Mouse (Mus musculus): ENCODE results near the gene Tmem87b.

Gene Tmem87b

GRCm38 (mm10) chr2:128820631-128821030 is 2.7 kb downstream of the Tmem87b start:
- DNase-seq: no peak

GRCm38 (mm10) chr2:128823893-128824292 is 6.0 kb downstream of the Tmem87b start:
- DNase-seq: no peak

GRCm38 (mm10) chr2:128827787-128828186 is 9.9 kb downstream of the Tmem87b start:
- no peak for DNase-seq

- no peak for DNase-seq
Observed at GRCm38 (mm10) chr2:128832611-128833010, 14.7 kb downstream of the Tmem87b start.

- DNase-seq: no peak
Observed at GRCm38 (mm10) chr2:128833035-128833434, 15.1 kb downstream of the Tmem87b start.

- DNase-seq: no peak
Observed at GRCm38 (mm10) chr2:128833435-128833834, 15.5 kb downstream of the Tmem87b start.

- DNase-seq: no peak
Observed at GRCm38 (mm10) chr2:128837531-128837930, 19.6 kb downstream of the Tmem87b start.

- DNase-seq: no peak
Observed at GRCm38 (mm10) chr2:128838611-128839010, 20.7 kb downstream of the Tmem87b start.

DNA sequence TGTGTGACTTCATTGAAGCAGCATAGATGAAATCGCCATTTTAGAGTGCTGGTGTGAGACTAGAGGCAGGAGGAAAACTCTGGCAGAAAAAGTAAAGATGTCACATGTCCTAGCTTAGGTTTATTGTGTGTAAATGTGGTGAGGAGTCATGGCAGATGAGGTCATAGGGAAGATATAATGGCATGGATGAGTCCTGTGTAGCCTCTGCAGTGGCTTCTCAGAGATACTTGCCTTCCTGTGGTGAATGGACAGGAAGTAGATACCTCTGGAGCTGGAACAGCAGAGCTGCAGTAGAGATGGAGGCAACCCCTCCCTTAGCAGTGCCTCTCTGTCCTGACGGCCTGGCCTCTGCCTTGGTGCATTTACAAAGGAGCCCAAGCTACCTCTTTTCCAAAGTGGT is 21.6 kb downstream of the Tmem87b start:
- DNase-seq: no peak

- no peak for DNase-seq
Observed at GRCm38 (mm10) chr2:128842437-128842836, 24.5 kb downstream of the Tmem87b start.

GRCm38 (mm10) chr2:128850036-128850435 is 32.1 kb downstream of the Tmem87b start:
- DNase-seq: no peak

DNA sequence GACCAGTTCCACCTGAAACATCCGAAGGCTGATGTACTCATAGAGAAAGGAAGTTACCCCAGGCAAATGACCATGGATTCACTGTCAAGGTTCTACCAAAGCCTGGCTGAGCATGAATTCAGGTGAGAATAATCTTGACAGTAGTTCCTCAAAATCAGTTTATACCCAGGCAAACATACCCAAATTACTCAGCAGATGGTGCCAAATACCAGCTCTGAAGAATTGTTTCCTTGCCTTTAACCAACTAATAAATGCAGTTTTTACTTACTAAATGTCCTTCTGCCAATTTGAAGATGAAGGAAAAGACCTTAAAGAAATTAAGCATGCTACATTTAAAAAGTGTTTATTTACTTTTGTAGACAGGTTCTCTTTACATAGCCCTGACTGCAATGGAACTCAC is 38.8 kb downstream of the Tmem87b start:
- no peak for DNase-seq

DNA sequence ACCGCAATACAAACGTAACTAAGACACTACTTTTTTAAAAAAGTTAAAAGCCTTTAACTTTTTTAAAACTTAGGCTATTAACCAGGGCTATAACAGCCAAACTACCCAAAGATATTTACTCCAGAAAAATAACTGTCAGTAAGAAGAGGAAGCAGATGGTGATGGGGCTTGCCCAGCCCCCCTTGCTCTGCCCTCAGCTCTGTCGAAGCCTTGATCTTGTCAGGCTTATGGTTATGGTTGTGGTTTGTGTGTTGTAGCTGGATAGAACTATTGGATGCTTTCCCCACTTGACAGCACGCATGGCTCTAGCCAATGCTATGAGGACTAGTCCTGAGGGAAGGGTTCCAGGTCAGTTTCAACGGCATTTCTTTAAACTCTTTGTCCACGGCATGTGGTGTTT is 41.0 kb downstream of the Tmem87b start:
- DNase-seq: no peak

DNA sequence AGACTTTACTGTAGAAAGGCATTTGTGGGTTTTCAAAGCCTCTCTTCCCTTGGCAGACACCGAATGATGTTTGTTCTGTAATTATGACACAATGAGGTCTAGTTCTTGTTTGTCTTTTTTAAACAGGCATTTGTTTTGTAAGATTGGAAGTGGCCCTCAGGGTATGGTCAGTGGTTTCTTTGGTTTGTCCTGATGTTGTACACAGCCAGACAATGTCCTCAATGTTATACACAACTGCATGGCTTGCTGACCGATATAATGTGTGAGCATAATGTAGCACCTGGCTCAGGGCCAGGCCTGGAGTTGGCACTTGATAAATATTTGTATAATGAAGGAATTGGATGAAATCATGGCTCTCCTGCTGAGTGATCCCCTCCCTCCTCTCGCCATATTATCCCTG is 41.9 kb downstream of the Tmem87b start:
- DNase-seq: no peak

DNA sequence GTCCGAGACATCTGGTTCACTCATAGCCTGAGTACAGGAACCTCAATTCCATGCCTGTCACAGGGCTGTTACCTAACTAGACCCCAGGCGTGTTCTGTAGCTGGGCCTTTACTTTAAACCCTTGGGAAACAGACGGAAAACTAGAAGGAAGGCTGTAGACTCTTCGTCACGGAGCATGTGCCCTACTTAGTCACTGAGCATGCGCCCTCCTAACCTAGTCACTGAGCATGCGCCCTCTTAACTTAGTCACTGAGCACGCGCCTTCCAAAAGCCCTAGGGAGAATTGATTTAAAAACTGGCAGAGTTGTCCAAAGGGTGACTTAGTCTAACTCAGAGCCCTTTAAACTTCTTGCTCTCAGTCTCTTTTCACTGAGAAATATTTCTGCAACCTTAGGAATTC is 44.7 kb downstream of the Tmem87b start, which contains the start of gene Fbln7:
Gene Fbln7, plus strand, starts transcription at position 346 of the 400 bp plus-strand sequence.
- no peak for DNase-seq

DNA sequence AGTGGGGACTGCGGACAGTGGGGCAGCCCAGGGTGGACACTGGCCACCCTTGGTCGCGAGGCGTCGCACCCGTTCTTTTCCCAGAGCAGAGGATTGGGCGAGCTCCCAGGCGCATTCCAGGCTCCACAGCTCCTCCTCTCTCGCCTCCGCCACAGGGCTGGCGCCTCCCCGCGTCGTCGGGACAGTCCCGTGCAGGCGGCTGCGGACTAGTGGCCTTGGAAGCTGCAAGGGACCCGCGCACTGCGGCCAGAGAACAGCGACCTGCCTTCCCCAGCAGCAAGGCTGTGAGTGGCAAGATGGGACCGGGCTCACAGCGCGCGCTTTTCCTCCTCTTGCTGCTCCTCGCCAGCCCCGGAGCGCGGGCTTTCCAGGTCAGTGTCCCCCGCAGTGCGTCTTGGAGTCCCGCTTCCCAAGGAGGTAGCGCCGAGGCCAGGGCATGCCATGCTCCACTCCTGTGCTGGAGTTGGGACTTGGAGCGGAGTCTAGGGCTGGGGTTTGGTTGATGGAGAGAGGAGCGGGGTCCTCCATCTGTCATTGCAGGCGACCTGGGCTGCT is 45.9 kb downstream of the Tmem87b start:
- DNase-seq: no peak

- DNase-seq: no peak
Observed at GRCm38 (mm10) chr2:128865061-128865460, 47.1 kb downstream of the Tmem87b start.

- no peak for DNase-seq
Observed at GRCm38 (mm10) chr2:128871656-128872055, 53.7 kb downstream of the Tmem87b start.

GRCm38 (mm10) chr2:128872256-128872655 is 54.3 kb downstream of the Tmem87b start:
- no peak for DNase-seq

DNA sequence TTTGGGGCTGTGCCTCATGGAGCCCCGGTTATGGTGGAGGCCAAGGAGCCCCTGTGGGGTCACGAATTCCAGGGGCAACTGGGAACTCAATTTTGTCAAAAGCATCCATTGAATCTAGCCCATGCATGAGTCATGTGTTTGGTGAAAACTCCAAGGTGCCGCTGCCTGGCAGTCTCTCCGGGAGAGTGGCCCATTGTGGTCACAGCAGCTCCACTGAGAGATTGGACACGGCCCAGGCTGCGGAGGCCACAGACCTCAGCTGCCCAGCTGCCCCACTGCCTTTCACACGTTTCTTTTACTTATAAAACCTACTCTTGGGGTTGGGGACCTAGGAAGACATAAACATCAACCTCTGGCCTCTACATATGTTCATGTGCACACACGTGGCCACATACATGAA is 57.6 kb downstream of the Tmem87b start:
- no peak for DNase-seq

DNA sequence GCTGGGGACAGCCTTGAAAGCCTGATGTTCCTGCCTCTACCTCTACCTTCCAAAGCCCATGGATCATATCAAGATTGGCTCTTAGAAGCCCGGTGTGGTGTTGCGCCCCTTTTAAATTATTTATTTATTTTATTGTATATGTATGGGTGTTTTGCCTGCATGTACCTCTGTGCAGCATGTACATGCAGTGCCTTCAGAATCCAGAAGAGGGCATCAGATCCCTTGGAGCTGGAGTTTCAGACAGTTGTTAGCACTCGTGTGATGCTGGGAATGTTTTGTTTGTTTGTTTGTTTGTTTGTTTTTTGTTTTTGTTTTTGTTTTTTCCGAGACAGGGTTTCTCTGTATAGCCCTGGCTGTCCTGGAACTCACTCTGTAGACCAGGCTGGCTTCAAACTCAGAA is 63.3 kb downstream of the Tmem87b start:
- no peak for DNase-seq

GRCm38 (mm10) chr2:128885225-128885811 is 67.4 kb downstream of the Tmem87b start:
- no peak for DNase-seq

GRCm38 (mm10) chr2:128887866-128888550 is 70.1 kb downstream of the Tmem87b start:
- no peak for DNase-seq

DNA sequence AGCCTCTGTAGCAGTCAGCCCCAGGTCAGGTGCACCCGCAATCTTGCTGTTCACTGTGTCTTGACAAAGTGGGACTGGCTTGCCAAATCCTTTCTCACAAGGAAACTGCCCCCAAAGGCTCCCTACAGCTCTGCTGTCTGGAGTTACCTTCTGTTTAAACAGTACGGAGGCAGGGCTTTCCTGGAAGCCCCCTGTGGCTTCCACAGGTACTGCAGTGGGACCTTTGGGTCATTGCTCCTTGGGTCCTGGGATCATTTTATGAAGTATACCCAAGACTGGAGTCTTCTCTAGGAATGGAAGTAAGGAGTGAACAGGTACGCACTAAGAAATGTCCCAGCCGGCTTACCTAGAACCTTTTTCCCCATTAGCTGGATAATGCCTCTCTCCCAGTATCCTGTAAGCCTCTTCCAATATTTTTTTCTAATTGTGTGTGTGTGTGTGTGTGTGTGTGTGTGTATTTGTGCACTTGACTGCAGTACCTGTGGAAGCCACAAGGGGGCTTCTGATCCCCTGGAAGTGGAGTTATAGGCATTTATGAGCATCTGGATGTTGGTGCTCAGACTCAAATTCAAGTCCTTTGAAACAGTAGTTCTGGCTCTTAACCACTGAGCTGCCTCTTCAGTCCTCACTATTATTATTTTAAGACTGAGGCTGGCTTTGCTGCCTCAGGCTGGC is 72.9 kb downstream of the Tmem87b start:
- DNase-seq: no peak
